Mouse (Mus musculus): ENCODE data around the gene Cep164. TPM values are rescaled to one million over a fixed set of nuclear protein-coding genes. Genes with fewer than 3 reads are reported as not detected.

Gene Cep164
- total and polyA plus RNA-seq, 3 experiments, result 7.9 to 14.2 TPM; not detected in 1

- Histone ChIP-seq H3K9me3 (replicated peaks; ENCODE audit: insufficient read depth, low read length) (no peaks in the 10 kb centered on the region), H3K4me3 (ENCODE audit: control insufficient read depth in 1 of 2, insufficient read depth in 1 of 2, low read depth in 2 of 2, low read length in 2 of 2) (no peak overlapping the region), H3K27ac (ENCODE audit: control insufficient read depth, low read depth, low read length) (no peak overlapping the region), H3K36me3 (ENCODE audit: control insufficient read depth in 1 of 2, insufficient read depth in 2 of 2, low read length in 2 of 2) (peaks cover 0 to 5% of the 10 kb centered on the region in 2 experiments; a peak in 1 of 4 replicates), H3K9ac (ENCODE audit: control insufficient read depth, low read depth, low read length, poor library complexity, severe bottlenecking) (no peak overlapping the region), H3K4me1 (ENCODE audit: control insufficient read depth in 1 of 2, insufficient read depth in 2 of 2, low read length in 2 of 2) (peaks cover 0 to 15% of the 10 kb centered on the region in 2 experiments; a peak in 2 of 4 replicates), H3K27me3 (ENCODE audit: control insufficient read depth in 1 of 2, insufficient read depth in 2 of 2, low read length in 2 of 2) (no peaks in the 10 kb centered on the region; a peak in 1 of 4 replicates), H3K79me2 (ENCODE audit: control insufficient read depth, insufficient read depth, low read length, poor library complexity) (no peaks in the 10 kb centered on the region)
- TF ChIP-seq ZC3H11A (IDR thresholded peaks at IDR 0.05; ENCODE audit: low read depth, low read length) (0 out of 2 replicates have a peak, but pooled peaks have one; percentile 1), E2F4 (IDR thresholded peaks at IDR 0.05; ENCODE audit: borderline replicate concordance, low read depth, low read length) (no peak), CTCF (IDR thresholded peaks at IDR 0.05 in 2 of 3, conservative IDR thresholded peaks at IDR 0.05 in 1 of 3; ENCODE audit: control insufficient read depth in 1 of 3, insufficient read depth in 1 of 3, low read depth in 2 of 3, low read length in 3 of 3, poor library complexity in 1 of 3, severe bottlenecking in 1 of 3) (peak in 1 of 3 experiments; percentile 33; a peak in 2 of 6 replicates), CHD2 (IDR thresholded peaks at IDR 0.05; ENCODE audit: low read length) (no peak), NELFE (IDR thresholded peaks at IDR 0.05; ENCODE audit: low read depth, low read length) (no peak), MYC (IDR thresholded peaks at IDR 0.05; ENCODE audit: low read depth, low read length) (no peak), HCFC1 (IDR thresholded peaks at IDR 0.05; ENCODE audit: low read depth, low read length) (no peak)
- peak; percentile 7 for DNase-seq (ENCODE audit: low read depth, low spot score)
These were observed 87.9 kb downstream of the Cep164 start for GRCm38 (mm10) chr9:45740584-45740980.

- no peak overlapping the region for H3K4me3 ChIP-seq (ENCODE audit: control insufficient read depth in 1 of 2, insufficient read depth in 1 of 2, low read depth in 2 of 2, low read length in 2 of 2)
- no peak overlapping the region for H3K9ac ChIP-seq (ENCODE audit: control insufficient read depth, low read depth, low read length, poor library complexity, severe bottlenecking)
- peaks cover 0 to 11% of the 10 kb centered on the region in 2 experiments; a peak in 1 of 4 replicates for H3K4me1 ChIP-seq (ENCODE audit: control insufficient read depth in 1 of 2, insufficient read depth in 2 of 2, low read length in 2 of 2)
- TF ChIP-seq MAX (IDR thresholded peaks at IDR 0.05; ENCODE audit: low read length) (no peak), SIN3A (IDR thresholded peaks at IDR 0.05; ENCODE audit: low read length) (no peak), GATA1 (IDR thresholded peaks at IDR 0.05; ENCODE audit: low read depth, low read length) (0 out of 2 replicates have a peak, but pooled peaks have one; percentile 17)
- H3K27me3 ChIP-seq (ENCODE audit: control insufficient read depth in 1 of 2, insufficient read depth in 2 of 2, low read length in 2 of 2), result no peaks in the 10 kb centered on the region; a peak in 1 of 4 replicates
- peak; percentile 11 for DNase-seq (ENCODE audit: low read depth, low spot score)
- H3K9me3 ChIP-seq (replicated peaks; ENCODE audit: insufficient read depth, low read length), result no peaks in the 10 kb centered on the region
- no peak overlapping the region for H3K27ac ChIP-seq (ENCODE audit: control insufficient read depth, low read depth, low read length)
- no peaks in the 10 kb centered on the region for H3K79me2 ChIP-seq (ENCODE audit: control insufficient read depth, insufficient read depth, low read length, poor library complexity)
- H3K36me3 ChIP-seq (ENCODE audit: control insufficient read depth in 1 of 2, insufficient read depth in 2 of 2, low read length in 2 of 2), result peaks cover 0 to 5% of the 10 kb centered on the region in 2 experiments; a peak in 1 of 4 replicates
These were observed 88.5 kb downstream of the Cep164 start for GRCm38 (mm10) chr9:45739702-45740583.

GRCm38 (mm10) chr9:45739001-45739701 lies 89.3 kb downstream of the Cep164 start:
- peaks cover 0 to 5% of the 10 kb centered on the region in 2 experiments; a peak in 1 of 4 replicates for H3K36me3 ChIP-seq (ENCODE audit: control insufficient read depth in 1 of 2, insufficient read depth in 2 of 2, low read length in 2 of 2)
- no peak overlapping the region for H3K4me3 ChIP-seq (ENCODE audit: control insufficient read depth in 1 of 2, insufficient read depth in 1 of 2, low read depth in 2 of 2, low read length in 2 of 2)
- H3K4me1 ChIP-seq (ENCODE audit: control insufficient read depth in 1 of 2, insufficient read depth in 2 of 2, low read length in 2 of 2), result peaks cover 0 to 9% of the 10 kb centered on the region in 2 experiments; a peak in 1 of 4 replicates
- H3K9ac ChIP-seq (ENCODE audit: control insufficient read depth, low read depth, low read length, poor library complexity, severe bottlenecking), result no peak overlapping the region
- no peaks in the 10 kb centered on the region for H3K79me2 ChIP-seq (ENCODE audit: control insufficient read depth, insufficient read depth, low read length, poor library complexity)
- H3K27me3 ChIP-seq (ENCODE audit: control insufficient read depth in 1 of 2, insufficient read depth in 2 of 2, low read length in 2 of 2), result no peaks in the 10 kb centered on the region; a peak in 2 of 4 replicates
- peak; percentile 12 for DNase-seq (ENCODE audit: low read depth, low spot score)
- H3K27ac ChIP-seq (ENCODE audit: control insufficient read depth, low read depth, low read length), result no peak overlapping the region
- H3K9me3 ChIP-seq (replicated peaks; ENCODE audit: insufficient read depth, low read length), result no peaks in the 10 kb centered on the region
- TF ChIP-seq RCOR1 (IDR thresholded peaks at IDR 0.05; ENCODE audit: low read depth, low read length), result no peak
- TF ChIP-seq USF2 (IDR thresholded peaks at IDR 0.05; ENCODE audit: borderline replicate concordance in 1 of 2, insufficient read depth in 1 of 2, low read depth in 1 of 2, low read length in 2 of 2), result no peak
- no peak for TF ChIP-seq HCFC1 (IDR thresholded peaks at IDR 0.05; ENCODE audit: low read depth, low read length)
- no peak for TF ChIP-seq TCF12 (IDR thresholded peaks at IDR 0.05; ENCODE audit: low read depth, low read length)
- no peak for TF ChIP-seq RAD21 (IDR thresholded peaks at IDR 0.05; ENCODE audit: low read depth, low read length)
- no peak for TF ChIP-seq GABPA (IDR thresholded peaks at IDR 0.05; ENCODE audit: low read depth, low read length)
- no peak for TF ChIP-seq ZNF384 (IDR thresholded peaks at IDR 0.05; ENCODE audit: low read depth, low read length)
- no peak for TF ChIP-seq MEF2A (IDR thresholded peaks at IDR 0.05; ENCODE audit: extremely low read depth, insufficient replicate concordance, low read depth, low read length, poor library complexity, severe bottlenecking)
- no peak for TF ChIP-seq CHD2 (IDR thresholded peaks at IDR 0.05; ENCODE audit: low read length)
- TF ChIP-seq UBTF (IDR thresholded peaks at IDR 0.05; ENCODE audit: borderline replicate concordance, insufficient read depth, low read depth, low read length), result no peak
- TF ChIP-seq MAZ (IDR thresholded peaks at IDR 0.05; ENCODE audit: low read depth, low read length), result no peak
- no peak for TF ChIP-seq NELFE (IDR thresholded peaks at IDR 0.05; ENCODE audit: low read depth, low read length)
- no peak for TF ChIP-seq EP300 (IDR thresholded peaks at IDR 0.05; ENCODE audit: low read depth in 1 of 2, low read length in 2 of 2)
- TF ChIP-seq CHD1 (IDR thresholded peaks at IDR 0.05; ENCODE audit: low read depth, low read length), result no peak
- no peak for TF ChIP-seq E2F4 (IDR thresholded peaks at IDR 0.05; ENCODE audit: borderline replicate concordance, low read depth, low read length)

Data from MEL (cell line).